Mouse (Mus musculus) kidney, adult 11 months (tissue): ENCODE results near the gene Agap1.

Experiments used
- DNase-seq: peaks from one replicate; pipeline ENCODE4 v3.0.0; 2022

Agap1 gene

DNA sequence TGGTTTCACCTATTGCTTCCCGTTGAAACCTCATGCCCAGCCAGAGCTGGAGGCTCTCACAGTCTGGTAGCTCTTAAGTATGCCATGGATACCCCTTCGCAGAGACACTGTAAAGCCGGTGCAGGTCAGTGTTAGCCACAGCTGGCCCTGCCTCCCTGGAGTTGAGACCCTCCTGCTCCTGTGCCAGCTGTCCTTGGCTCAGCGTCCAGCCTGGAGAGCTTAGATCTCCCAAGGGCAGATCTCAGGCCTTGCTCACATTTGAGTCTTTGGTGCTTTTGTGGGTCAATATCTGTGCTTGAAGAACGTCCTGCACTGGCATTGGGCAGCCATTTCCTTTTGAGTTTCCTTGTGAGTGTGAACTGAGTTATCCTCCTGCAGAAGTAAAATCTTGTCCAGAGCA lies 7.3 kb downstream of the Agap1 start:
- DNase-seq, result no peak

DNA sequence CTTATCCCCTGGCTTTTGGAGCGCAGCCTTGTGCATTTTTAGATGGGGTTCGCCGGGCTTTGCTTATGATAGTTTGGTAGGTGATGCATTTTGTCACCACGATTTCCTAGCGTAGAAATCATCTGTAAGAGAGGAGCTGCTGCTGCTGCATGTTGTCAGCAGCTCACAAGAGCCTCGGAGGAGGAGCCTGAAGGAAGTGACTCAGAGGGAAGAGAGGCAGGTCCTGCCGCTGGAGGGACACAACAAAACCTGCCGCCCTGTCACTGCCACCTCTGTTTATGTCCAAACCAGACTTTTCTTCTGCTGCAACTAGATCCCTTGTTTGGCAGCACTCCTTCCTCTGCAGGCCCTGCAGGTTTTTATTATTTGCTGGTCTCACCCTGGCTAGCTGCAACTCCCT lies 8.5 kb downstream of the Agap1 start:
- no peak for DNase-seq

DNA sequence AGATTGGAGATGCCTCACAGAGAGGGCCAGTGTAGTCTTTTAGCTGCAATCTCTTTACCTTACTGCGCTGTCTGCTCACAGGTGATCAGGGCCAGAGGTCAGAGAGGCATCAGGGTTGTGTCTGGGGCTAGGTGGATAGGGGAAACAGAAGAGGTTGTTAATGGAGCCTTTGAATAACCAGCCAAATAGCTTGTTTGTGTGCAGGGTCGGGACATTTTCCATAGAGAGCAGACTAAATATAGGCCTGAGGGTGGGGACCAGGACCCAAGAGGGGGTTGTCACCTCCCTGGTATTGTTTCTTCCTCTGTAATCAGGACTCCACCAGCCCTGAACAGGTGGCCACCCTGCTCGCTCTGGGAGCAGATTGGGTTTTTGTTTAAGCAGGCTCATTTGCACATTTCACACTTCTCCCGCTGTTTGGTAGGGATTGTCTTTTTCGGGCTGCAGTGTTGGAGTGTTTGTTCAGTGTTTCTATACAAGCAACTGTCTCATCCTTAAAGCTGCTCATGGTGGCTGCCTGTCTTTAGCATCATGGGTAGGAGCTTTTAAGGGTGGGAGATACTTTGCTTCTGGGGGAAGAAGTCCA lies 10.9 kb downstream of the Agap1 start:
- no peak for DNase-seq

DNA sequence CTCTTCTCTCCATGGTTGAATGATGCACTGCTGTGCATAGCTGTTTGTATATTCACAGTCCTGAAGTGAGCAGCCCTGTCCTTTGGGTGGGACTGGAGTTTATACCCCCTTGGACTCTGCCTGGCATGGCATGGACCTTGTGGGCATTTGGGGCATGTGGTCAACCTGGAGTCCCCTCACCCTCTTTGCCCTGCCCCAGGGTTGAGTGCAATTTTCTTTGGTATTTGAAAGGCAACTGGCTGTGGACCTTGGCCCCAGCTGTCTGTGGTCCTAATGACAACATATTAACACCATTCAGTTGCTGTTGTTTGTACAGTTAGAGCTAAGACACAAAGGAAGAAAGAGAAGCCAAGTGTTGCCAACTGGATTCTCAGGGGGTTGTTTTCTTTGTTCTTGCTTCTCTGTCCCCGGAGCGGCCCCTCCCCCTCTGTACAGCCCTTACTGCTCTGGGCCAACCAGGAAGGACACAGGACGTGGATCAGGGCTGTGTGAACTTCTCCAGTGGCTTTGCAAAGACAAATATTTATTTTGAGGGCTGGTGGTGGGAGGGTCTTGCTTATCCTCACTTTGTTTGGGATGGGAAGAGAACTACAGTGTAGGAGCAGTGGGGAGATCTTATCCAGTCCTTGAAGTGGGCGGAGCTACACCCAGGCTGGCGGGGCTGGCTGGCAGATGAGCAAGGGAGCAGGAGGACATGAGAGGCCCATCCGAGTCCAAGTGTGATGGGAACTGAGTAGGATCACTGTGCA lies 12.9 kb downstream of the Agap1 start:
- no peak for DNase-seq

DNA sequence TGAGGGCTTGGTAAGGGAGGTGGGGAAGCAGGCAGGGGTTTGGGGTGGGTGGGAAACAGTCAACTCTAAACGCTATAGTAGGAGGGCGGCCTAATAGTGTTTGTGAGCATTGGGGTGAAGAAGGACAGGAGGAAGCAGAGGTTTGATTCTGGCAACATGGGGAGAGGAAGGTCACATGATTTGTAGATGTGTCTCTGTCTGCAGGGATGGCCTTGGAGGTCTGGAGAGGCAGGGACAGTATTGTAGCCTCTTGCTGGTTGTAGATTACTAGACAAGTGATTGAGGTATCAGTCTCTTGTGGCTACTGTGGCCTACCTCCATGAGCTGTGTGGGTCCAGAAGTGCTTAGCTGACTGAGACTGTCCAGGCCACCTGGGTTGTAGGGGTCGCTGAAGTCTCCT lies 13.5 kb downstream of the Agap1 start:
- no peak for DNase-seq

DNA sequence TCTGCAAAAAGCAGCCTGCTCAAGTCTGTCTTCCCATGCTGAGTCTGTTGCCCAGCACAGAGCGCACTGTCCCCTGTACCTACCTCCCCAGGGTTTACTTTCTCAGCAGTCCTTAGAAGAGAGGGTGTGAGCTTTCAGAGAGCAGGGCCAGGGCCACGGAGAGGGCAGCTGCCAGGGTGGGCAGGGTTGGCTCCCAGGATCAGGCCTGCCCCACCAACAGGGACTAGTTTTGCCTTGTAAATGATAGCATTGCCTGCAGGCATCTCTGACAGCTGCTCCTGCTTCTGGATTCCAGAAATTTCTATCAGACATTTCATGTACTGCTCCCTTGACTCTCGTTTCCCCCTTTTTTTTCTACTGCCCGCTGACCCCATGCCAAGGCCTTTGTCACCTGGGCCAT lies 16.8 kb downstream of the Agap1 start:
- DNase-seq, result no peak

DNA sequence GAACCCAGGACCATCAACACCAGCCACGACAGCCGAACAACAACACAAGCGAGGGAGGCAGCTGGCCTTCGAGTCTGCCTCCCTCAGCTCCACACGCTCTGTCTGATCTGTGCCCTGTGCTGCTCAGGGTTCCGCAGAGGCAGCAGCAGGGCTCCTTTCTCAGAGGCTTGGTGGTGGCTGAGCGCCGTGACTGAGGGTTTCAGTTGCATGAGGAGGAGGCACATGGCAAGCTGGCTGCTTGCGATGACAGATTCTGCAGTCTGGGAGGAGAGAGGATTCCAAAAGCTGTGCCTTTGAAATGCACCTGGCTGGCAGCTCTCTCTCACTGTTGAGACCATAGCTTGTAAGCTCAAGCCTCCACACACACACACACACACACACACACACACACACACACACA lies 17.3 kb downstream of the Agap1 start:
- DNase-seq, result no peak

DNA sequence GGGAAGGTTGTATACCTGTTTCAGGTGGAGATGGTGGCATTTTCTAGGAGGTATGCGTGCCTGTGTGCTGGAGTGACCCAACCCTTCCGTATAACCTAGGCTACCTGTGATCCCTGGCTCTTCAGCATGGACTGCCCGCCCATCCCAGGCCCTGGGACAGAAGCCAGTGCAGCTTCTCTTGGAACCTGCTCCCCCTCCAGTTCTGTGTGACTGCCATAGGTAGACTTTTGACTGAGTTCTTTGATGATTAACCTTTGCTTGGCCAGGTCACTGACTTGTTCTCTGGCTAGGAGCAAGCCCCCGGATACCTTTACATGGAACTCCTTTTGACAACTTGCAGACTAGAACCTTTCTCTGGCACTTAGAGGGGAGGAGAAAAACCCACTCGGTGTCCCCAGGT lies 19.3 kb downstream of the Agap1 start:
- DNase-seq, result peak; percentile 90

DNA sequence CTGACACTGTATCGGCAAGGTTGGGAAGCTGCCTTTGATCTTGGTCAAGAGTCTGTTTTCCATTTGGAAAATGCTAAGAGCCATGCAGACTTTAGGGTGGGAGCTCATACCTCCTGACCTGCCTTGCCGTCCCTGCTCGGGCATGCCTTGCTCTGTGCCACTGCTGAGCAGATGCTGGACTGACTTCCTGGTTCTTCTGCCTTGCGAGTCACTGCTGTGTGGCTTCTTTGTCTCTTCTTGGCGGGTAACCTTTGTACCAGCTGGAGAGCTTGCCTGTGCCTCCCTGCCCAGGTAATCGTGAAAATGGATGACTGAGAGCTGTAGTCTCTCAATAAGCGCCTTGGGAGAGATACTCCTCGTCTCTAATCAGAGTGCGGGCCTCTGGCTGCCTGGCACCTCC lies 20.2 kb downstream of the Agap1 start:
- peak; percentile 71 for DNase-seq

DNA sequence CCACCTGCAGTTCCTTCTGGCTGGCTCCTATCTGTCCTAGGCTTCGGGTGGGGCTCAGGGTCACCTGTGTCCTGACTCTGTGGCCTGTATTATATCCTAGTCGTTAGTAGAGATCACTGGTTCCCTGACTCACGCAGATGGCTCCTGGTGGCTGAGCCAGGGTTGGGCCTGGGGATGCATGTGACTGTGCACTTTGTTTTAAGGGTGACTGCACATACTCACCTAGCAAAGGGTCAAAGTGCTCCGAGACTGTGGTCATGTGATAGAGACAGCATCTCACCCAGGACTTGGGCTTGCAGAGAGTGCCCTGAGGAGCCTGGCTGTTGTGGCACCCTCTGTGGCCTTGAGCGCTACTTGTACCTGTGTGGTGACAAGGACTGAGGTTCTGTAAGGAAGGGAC lies 22.4 kb downstream of the Agap1 start:
- peak; percentile 89 for DNase-seq

DNA sequence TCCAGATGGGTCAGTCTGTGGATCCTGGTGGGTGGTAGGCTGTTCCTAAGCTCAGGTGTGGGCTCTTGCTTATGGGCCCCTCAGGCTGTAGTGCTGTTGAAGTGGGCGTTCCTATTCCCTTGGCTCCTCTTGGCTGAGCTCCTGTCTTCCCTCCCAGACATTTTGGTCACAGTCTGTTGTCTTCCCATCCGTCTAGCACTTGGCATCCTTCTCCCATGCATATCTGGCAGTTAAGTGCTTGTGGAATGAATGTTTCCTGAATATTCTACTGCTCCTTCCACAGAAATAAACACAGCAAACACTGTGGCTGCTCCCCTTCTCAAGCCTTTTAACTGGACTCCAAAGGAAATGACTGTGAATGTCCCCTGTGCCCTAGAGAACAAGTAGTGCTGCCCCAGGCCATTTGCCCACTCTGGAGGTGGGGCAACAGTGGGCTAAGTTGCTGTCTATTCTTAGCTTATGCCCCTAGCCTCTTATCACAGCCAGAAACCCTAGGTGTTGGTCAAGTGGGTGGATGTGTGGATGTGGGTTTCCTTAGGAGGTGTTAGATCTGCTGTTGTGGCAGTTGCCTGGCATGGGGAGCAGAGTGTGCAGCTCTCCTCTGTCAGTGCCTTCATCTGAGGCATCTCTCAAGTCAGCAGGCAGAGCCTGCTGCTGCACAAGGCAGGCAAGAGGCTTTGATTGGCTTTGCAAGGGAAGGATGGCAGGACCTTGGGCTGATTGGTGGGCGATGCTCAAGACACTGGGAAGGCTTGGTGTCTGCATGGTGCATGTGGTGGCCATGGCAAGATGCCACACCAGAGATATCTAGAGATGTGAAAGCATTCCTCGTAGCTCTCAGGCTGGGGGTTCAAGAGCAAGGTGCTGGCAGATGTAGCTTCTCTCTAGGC lies 24.2 kb downstream of the Agap1 start:
- no peak for DNase-seq

DNA sequence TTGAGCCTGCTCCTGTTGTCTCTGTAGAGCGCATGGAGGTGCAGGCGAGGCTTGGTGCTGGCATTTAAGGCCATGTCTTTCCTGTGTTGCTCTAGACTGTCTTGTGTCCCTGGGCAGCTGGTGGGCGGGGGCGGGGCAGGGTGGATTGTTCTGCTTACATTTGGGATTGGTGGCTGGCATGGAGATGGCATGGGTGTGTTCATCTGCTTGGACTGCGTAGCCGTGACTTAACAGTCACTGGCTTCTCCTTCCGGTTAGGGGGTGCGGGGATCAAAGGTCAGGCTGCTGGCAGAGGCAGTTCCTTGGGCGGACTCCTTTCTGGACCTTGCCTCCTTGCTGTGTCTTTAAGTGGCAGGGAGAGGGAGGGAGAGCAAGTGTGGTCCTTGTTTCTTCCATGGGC lies 26.5 kb downstream of the Agap1 start:
- peak; percentile 92 for DNase-seq

DNA sequence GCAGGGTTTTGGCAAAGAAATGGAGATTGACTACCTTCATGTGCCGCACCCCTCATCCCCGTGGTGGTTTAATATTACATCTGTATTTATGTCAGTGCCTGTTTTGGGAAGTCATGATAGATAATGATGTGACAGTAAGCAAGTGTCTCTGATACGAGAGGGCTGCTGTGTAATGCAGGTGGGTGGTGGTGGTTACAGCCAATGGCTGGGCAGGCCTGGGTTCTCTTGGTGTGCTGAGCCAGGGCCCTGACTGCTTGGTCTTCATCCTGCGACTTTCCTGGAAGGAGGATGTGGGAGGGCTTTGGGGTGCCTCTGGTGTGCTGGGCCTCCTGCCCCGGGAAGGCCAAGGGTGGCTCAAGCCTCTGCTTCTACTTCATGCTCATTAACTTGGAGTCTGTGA lies 28.2 kb downstream of the Agap1 start:
- no peak for DNase-seq

DNA sequence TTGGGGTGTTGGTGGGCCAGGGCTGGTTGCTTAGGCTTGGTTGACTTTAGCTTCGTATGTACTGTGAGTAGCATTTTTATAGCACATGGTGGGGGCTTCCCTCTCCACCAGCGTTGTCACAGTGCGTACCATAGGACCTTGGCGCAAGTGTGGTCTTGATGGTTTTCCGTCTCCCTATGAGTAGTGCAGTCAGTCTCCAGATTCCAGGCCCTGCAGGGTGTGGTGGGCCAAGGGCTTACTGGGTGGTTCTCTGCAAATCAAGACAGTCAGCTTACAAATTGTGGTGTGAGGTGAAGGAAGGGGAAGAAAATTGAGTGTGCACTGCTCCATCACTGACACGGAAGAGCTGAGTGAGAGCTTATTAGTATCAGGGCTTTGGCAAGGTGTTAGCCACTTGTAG lies 32.3 kb downstream of the Agap1 start:
- no peak for DNase-seq

DNA sequence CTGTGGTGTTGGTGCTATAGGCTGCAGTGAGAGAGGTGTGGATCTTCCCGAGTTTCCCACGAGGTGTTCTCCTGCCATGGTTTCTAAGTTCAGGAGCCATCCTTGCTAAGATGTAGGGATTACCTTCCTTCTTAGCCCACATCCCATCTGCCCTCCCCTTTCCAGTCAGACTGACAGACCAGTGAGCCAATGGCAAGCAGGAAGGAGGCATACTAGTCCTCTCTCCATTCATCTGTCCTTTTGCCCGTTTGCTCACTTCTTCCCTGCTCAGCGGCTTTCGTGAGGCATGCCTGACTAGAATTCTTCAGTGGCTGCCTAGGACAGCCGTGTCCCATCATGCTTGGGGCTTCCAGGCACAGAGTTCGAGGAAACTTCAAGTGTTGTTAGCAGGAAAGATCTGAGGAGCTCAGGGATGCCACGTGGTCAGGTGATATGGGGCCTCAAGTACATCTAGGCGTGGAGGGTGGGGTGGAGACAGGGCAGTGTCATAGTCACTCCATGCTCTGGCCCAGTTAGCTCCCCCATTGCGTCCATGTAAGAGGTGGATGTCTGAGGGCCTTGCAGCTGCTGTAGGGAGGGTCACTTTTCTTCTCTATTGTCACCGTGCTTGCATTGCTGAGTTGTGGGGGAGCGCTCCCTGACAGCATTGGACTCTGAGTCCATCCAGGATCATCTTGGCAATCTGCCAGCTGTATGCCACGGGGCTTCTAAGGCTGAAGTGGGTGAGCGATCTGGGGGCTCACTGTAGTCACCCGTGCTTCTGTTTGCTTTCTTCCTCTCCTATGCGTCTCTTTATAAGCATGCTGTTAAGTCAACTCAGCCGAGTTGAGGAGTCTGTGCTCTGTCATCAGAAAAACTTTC lies 34.7 kb downstream of the Agap1 start:
- DNase-seq, result no peak

DNA sequence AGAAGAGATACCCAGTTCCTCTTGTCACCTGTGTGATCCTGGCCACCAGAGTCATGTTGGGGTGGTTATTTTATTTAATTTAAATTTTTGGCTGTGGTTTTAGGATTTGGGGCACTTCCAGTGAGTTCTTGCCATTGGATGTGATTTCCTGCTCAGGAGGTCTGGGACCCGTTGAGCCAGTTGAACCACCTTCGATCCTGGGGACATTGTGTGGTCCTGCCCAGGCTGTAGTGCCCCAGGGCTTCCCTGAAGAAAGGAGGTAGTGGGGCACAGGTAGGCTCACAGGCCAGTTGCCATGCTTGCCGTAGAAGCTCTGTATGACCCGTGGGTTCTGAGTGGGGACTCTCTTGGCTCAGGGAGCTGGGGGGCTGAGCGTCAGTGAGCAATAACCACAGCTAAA lies 38.6 kb downstream of the Agap1 start:
- no peak for DNase-seq

DNA sequence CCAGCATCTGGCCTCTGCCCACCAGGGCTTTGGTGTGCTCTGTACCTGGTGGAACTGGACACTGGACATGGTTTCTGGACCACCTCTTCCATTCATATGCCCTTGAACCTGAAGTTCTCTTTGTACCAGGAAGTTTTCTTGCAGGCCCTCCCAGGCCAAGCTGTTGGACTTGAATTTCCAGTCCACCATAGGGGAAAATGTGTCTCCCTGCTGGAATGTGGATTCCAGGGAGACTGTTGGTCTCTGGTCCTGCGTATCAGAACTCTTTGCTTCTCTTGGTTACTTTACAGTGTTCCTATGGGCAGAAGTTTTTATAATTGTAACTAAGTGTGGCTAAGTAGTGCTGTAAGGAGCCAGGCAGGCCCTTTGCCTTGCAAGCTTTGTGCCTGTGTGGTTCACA lies 40.2 kb downstream of the Agap1 start:
- DNase-seq, result no peak

DNA sequence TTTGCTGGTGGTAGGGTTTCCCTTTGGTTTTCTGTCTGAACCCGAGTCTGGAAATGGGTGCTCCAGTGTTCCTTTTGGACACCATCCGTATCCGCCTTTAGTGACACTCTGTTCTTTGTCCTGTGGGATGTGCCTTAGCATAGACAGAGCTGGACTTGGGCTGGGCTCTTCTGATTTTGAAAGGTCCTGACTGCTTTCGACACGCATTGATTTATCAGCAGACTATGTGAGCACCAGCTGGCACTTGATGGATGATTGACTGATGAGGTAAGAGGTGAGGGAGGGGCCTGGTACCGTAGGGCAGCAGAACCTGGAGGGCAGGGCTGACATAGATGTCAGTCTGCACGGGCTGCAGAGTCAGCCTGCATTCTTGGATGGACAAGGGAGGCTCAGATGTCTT lies 41.6 kb downstream of the Agap1 start:
- DNase-seq, result no peak

DNA sequence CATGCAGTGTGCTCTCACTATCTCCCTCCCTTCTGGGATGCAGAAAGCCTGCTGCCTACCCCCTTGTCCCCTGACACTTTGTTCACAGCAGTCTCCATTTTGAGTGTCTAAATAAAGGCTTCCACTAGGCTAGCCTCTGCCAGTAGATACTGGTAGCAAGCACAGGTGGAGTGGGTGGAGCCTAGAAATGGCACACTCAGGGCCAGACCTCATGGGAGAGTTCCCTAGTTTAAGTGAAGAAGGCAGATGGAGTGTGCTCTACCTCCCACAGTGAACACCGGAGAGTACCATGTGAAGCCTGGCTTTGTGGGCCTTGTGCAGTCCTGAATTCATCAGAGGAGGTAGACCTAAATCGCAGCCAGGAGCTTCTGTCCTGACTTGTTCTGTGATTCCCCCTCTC lies 46.3 kb downstream of the Agap1 start:
- no peak for DNase-seq

DNA sequence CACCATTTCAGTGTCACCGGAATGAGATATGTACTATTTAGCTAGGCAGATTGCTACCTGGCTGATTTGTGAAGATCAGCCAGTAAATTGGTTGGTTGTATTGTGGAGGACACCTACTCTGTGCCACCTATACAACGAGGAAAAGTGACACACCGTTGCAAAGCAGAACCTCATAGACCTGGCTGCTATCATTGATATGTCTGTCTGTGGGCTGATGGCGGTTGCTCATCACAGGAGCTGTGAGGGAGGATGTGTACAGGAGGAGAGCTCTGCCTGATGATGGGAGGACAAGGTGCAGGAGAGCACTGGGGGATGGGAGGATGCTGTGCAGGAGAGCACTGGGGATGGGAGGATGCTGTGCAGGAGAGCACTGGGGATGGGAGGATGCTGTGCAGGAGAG lies 46.7 kb downstream of the Agap1 start:
- DNase-seq, result no peak

DNA sequence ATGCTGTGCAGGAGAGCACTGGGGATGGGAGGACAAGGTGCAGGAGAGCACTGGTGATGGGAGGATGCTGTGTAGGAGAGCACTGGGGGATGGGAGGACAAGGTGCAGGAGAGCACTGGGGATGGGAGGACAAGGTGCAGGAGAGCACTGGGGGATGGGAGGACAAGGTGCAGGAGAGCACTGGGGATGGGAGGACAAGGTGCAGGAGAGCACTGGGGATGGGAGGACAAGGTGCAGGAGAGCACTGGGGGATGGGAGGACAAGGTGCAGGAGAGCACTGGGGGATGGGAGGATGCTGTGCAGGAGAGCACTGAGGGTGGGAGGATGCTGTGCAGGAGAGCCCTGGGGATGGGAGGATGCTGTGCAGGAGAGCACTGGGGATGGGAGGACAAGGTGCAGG lies 47.3 kb downstream of the Agap1 start:
- DNase-seq, result peak; percentile 53

DNA sequence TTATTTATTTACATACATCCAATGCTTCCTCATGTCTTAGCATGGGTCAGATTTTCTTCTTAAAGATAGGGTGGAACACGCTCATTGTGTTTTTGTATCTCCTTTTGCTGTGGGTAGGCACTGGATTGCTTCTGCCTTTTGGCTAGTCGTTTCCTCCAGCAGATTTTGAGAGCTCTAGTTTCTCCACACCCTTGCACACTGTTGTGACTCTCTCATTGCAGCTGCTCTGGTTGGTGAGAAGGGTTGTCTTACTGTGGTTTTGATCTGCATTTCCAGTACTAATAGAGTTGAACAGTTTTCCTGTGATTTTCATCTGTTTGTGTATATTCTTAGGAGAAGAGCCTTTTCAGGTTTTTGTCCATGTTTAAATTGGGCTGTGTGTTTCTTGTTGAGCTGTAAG lies 54.6 kb downstream of the Agap1 start:
- no peak for DNase-seq

DNA sequence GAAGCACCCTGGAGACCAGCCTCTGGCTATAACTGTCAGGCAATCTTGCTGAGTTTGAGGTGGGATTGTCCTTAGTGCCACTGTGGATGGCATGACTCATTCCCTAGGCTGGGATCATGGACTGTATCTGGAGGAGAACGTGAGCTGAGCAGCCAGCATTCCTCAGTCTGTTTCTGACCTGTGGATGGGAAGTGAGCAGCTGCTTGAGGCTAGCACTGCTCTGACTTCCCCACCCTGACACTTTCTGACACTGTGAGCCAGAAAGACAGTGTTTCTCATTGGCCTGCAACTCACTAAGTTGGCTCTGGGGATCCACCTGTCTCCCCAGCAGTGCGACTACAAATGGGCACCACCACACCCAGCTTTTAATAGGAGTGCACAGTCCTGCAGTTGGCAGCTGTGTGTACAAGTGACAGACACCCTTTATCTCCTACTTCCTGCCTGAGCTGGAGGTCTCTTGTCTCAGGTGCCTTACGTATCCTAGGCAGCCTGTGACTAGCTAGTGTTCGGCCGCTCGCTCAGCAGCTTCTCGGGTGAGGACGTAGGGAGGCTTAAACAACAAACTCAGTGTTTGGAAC lies 55.2 kb downstream of the Agap1 start:
- DNase-seq, result no peak
